Mouse (Mus musculus) C2C12 (cell line): ENCODE data around the gene Chst8.

Experiments used
- CEBPB ChIP-seq: IDR thresholded peaks from one replicate; pipeline ENCODE4 v1.6.1; 2011; ENCODE audit warnings: low read depth, mild to moderate bottlenecking, control low read depth, moderate library complexity
- CTCF ChIP-seq: IDR thresholded peaks from one replicate; pipeline ENCODE4 v1.5.1; 2011; ENCODE audit not compliant: control insufficient read depth, insufficient read depth, insufficient read length
- FOSL1 ChIP-seq: IDR thresholded peaks from one replicate; pipeline ENCODE4 v1.8.0; 2011; ENCODE audit warnings: mild to moderate bottlenecking, low read length; ENCODE audit not compliant: poor library complexity, insufficient read depth, severe bottlenecking
- MAX ChIP-seq: IDR thresholded peaks from one replicate; pipeline ENCODE4 v1.6.1; 2011; ENCODE audit warnings: mild to moderate bottlenecking, control low read depth
- MYOD1 ChIP-seq: IDR thresholded peaks from one replicate; pipeline ENCODE4 v1.6.1; 2011; ENCODE audit warnings: low read depth; ENCODE audit not compliant: control insufficient read depth, insufficient read length
- MYOG ChIP-seq: IDR thresholded peaks from one replicate; pipeline ENCODE4 v1.6.1; 2011; ENCODE audit not compliant: control insufficient read depth, insufficient read length; ENCODE audit errors: extremely low read depth
- USF1 ChIP-seq: IDR thresholded peaks from one replicate; pipeline ENCODE4 v1.6.1; 2011; ENCODE audit warnings: low read depth, mild to moderate bottlenecking, control low read depth, moderate library complexity

DNA sequence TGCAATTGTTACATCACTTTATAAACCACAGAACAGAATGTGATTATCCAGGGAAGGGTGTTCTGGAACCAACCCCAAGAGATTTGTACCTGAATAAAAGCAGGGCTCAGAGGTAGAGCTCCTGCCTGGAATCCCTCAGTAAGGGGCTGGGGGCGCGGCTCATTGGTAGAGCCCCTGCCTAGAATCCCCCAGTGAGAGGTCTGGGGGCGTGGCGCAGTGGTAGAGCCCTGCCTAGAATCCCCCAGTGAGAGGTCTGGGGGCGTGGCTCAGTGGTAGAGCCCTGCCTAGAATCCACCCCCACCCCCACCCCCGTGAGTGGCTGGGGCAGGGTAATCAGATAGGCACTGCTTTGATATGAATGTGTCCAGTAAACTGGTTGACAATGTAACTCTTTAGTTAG lies 83.6 kb downstream of the Chst8 start:
- no peak for TF ChIP-seq CTCF
- TF ChIP-seq MYOG: no peak
- no peak for TF ChIP-seq USF1
- no peak for TF ChIP-seq CEBPB
- TF ChIP-seq MYOD1: no peak
- TF ChIP-seq MAX: no peak
- TF ChIP-seq FOSL1: no peak
